Mouse (Mus musculus): ENCODE results near the gene Heatr5a. TPM values are rescaled to one million over a fixed set of nuclear protein-coding genes. Genes with fewer than 3 reads are reported as not detected.

Heatr5a gene
- total RNA-seq, 1 experiment: 20.9 TPM

DNA sequence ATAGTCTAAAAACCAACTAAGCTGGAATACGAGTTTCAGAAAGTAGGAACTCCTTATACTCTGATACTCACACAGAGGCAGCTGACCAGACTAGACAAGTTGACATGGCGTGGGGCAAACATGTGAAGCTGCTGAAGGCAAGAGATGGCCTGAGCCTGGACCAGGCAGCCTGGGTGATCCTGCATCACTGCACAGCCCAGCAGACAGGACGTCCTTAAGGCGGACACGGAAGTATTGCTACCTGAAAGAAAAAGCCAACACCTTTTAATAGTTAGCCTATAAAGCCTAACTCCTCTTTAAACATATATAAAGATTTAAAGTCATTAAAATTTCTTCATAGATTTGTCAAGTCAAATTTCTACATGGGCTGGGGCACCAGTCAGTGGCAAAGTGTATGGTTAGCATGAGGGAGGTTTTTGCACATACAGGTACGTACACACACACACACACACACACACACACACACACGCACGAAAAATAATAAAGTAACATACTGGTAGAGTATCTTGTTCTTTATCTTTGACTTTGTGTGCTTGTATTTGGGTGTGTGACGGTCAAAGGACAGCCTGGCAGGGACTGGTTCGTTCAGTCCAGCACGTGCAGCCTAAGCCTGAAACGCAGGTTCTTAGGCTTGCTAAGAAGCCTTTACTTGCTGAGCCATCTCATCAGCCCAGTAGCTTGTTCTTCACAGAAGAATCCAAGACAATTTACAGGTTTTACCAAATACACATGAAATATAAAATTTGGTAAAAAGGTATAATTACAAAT lies 56.0 kb downstream of the Heatr5a start:
- Histone ChIP-seq H3K4me1 (ENCODE audit: control insufficient read depth in 2 of 2, insufficient read depth in 2 of 2, low read length in 2 of 2, poor library complexity in 1 of 2) (no peaks in the 10 kb centered on the region), H3K27ac (ENCODE audit: insufficient read depth, low read depth, low read length, poor library complexity, severe bottlenecking) (no peak overlapping the region), H3K4me3 (ENCODE audit: insufficient read depth in 1 of 2, low read depth in 1 of 2, low read length in 2 of 2, poor library complexity in 1 of 2, severe bottlenecking in 1 of 2) (no peak overlapping the region), H3K9me3 (ENCODE audit: control insufficient read depth, insufficient read depth, low read depth, low read length) (no peaks in the 10 kb centered on the region), H3K9ac (ENCODE audit: insufficient read depth, low read depth, low read length, poor library complexity, severe bottlenecking) (no peak overlapping the region), H3K36me3 (ENCODE audit: control insufficient read depth, insufficient read depth, low read length, poor library complexity, severe bottlenecking) (peaks cover 7% of the 10 kb centered on the region)
- no peak for DNase-seq (ENCODE audit: low read depth, low spot score)
- TF ChIP-seq MAFK (IDR thresholded peaks at IDR 0.05; ENCODE audit: insufficient read depth, low read depth, low read length) (no peak), ZNF384 (IDR thresholded peaks at IDR 0.05; ENCODE audit: low read depth, low read length) (no peak), HCFC1 (IDR thresholded peaks at IDR 0.05; ENCODE audit: borderline replicate concordance, insufficient read depth, low read length) (no peak), CHD2 (IDR thresholded peaks at IDR 0.05; ENCODE audit: low read depth, low read length) (no peak), ZC3H11A (IDR thresholded peaks at IDR 0.05; ENCODE audit: borderline replicate concordance, low read depth, low read length) (no peak)
- in situ Hi-C loops (cut with MboI; ENCODE audit: low sequenced_read_pairs in 2 of 2, unreplicated experiment in 2 of 2): no loop called here

DNA sequence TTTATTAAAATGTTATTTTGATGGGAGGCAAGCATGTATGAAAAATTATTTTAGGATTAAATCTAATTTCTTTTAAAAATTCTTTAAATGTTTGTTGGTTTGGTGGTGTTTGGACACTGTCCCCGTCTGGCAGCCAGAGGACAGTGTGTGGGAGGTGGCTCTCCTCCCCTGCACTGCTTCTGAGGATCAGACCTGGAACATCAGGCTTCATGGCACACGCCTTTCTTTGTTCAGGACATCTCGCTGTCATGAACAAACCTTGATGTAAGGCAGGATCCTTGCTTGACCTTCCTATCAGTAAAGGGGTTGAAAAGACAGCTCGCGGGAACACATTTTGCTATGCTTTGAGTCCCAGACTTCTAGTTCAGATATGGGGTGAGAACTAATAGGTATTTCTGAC lies 61.9 kb downstream of the Heatr5a start:
- Histone ChIP-seq H3K4me3 (ENCODE audit: insufficient read depth in 1 of 2, low read depth in 1 of 2, low read length in 2 of 2, poor library complexity in 1 of 2, severe bottlenecking in 1 of 2) (no peak overlapping the region), H3K9me3 (ENCODE audit: control insufficient read depth, insufficient read depth, low read depth, low read length) (no peaks in the 10 kb centered on the region), H3K27ac (ENCODE audit: insufficient read depth, low read depth, low read length, poor library complexity, severe bottlenecking) (no peak overlapping the region), H3K4me1 (ENCODE audit: control insufficient read depth in 2 of 2, insufficient read depth in 2 of 2, low read length in 2 of 2, poor library complexity in 1 of 2) (no peaks in the 10 kb centered on the region), H3K9ac (ENCODE audit: insufficient read depth, low read depth, low read length, poor library complexity, severe bottlenecking) (no peak overlapping the region), H3K36me3 (ENCODE audit: control insufficient read depth, insufficient read depth, low read length, poor library complexity, severe bottlenecking) (peaks cover under 1% of the 10 kb centered on the region; the same call in 1 of the 2 replicates)
- in situ Hi-C loops (cut with MboI; ENCODE audit: low sequenced_read_pairs in 2 of 2, unreplicated experiment in 2 of 2): no loop called here
- TF ChIP-seq ZNF384 (IDR thresholded peaks at IDR 0.05; ENCODE audit: low read depth, low read length) (peak; percentile 50; the same call in 1 of the 2 replicates), HCFC1 (IDR thresholded peaks at IDR 0.05; ENCODE audit: borderline replicate concordance, insufficient read depth, low read length) (no peak)
- DNase-seq (ENCODE audit: low read depth, low spot score): no peak

DNA sequence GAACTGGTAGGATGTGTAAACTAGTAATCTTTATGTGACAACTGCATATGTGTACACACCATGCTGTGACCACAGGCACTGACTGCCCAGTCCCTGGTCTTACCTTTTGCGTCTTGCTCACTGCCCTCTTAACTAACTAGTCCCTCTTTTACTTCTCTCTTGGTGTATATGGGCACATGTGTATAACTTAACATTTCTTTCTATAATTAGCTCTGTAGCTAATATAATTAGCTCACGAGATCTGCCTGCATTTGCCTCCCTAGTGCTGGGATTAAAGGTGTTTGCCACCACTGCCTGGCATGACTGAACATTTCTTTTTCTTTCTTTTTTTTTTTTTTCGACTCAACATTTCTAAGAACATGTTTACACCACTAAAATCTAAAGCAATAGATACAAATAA lies 63.6 kb downstream of the Heatr5a start:
- H3K9ac ChIP-seq (ENCODE audit: insufficient read depth, low read depth, low read length, poor library complexity, severe bottlenecking): no peak overlapping the region
- no peak overlapping the region for H3K27ac ChIP-seq (ENCODE audit: insufficient read depth, low read depth, low read length, poor library complexity, severe bottlenecking)
- DNase-seq (ENCODE audit: low read depth, low spot score): no peak
- H3K36me3 ChIP-seq (ENCODE audit: control insufficient read depth, insufficient read depth, low read length, poor library complexity, severe bottlenecking): no peaks in the 10 kb centered on the region
- in situ Hi-C loops (cut with MboI; ENCODE audit: low sequenced_read_pairs in 2 of 2, unreplicated experiment in 2 of 2): no loop called here
- H3K4me3 ChIP-seq (ENCODE audit: insufficient read depth in 1 of 2, low read depth in 1 of 2, low read length in 2 of 2, poor library complexity in 1 of 2, severe bottlenecking in 1 of 2): no peak overlapping the region
- no peaks in the 10 kb centered on the region for H3K9me3 ChIP-seq (ENCODE audit: control insufficient read depth, insufficient read depth, low read depth, low read length)
- TF ChIP-seq MAFK (IDR thresholded peaks at IDR 0.05; ENCODE audit: insufficient read depth, low read depth, low read length) (no peak), ZNF384 (IDR thresholded peaks at IDR 0.05; ENCODE audit: low read depth, low read length) (no peak), HCFC1 (IDR thresholded peaks at IDR 0.05; ENCODE audit: borderline replicate concordance, insufficient read depth, low read length) (no peak), CHD2 (IDR thresholded peaks at IDR 0.05; ENCODE audit: low read depth, low read length) (no peak), ZC3H11A (IDR thresholded peaks at IDR 0.05; ENCODE audit: borderline replicate concordance, low read depth, low read length) (no peak)
- no peaks in the 10 kb centered on the region for H3K4me1 ChIP-seq (ENCODE audit: control insufficient read depth in 2 of 2, insufficient read depth in 2 of 2, low read length in 2 of 2, poor library complexity in 1 of 2)

DNA sequence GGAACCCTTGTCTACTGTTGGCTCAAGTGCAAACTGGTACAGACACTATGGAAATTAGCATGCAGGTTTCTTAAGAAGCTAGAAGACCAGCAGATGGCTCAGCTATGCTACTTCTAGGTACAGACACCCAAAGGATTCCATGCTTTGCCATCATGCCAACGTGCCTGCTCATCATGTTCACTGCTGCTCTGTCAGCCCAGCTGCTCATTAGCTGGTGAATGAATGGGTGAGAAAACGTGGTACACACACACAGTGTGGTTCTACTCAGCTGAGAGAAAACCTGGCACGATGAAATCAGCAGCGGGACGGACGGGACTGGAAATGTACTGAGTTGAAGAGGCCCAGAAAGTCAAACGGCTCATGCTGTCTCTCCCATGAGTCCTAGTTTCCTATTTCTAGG lies 70.6 kb downstream of the Heatr5a start:
- no peak for DNase-seq (ENCODE audit: low read depth, low spot score)
- H3K36me3 ChIP-seq (ENCODE audit: control insufficient read depth, insufficient read depth, low read length, poor library complexity, severe bottlenecking): peaks cover 3% of the 10 kb centered on the region; the same call in 1 of the 2 replicates
- no peak overlapping the region for H3K4me3 ChIP-seq (ENCODE audit: insufficient read depth in 1 of 2, low read depth in 1 of 2, low read length in 2 of 2, poor library complexity in 1 of 2, severe bottlenecking in 1 of 2)
- no peak overlapping the region for H3K27ac ChIP-seq (ENCODE audit: insufficient read depth, low read depth, low read length, poor library complexity, severe bottlenecking)
- no peaks in the 10 kb centered on the region for H3K4me1 ChIP-seq (ENCODE audit: control insufficient read depth in 2 of 2, insufficient read depth in 2 of 2, low read length in 2 of 2, poor library complexity in 1 of 2)
- H3K9ac ChIP-seq (ENCODE audit: insufficient read depth, low read depth, low read length, poor library complexity, severe bottlenecking): no peak overlapping the region
- TF ChIP-seq CHD2 (IDR thresholded peaks at IDR 0.05; ENCODE audit: low read depth, low read length) (no peak), HCFC1 (IDR thresholded peaks at IDR 0.05; ENCODE audit: borderline replicate concordance, insufficient read depth, low read length) (no peak), ZC3H11A (IDR thresholded peaks at IDR 0.05; ENCODE audit: borderline replicate concordance, low read depth, low read length) (no peak), MAFK (IDR thresholded peaks at IDR 0.05; ENCODE audit: insufficient read depth, low read depth, low read length) (no peak), ZNF384 (IDR thresholded peaks at IDR 0.05; ENCODE audit: low read depth, low read length) (no peak)
- in situ Hi-C loops (cut with MboI; ENCODE audit: low sequenced_read_pairs in 2 of 2, unreplicated experiment in 2 of 2): no loop called here
- no peaks in the 10 kb centered on the region for H3K9me3 ChIP-seq (ENCODE audit: control insufficient read depth, insufficient read depth, low read depth, low read length)
